Mouse (Mus musculus): ENCODE measurements around the gene Apba1. TPM values are rescaled to one million over a fixed set of nuclear protein-coding genes. Genes with fewer than 3 reads are reported as not detected.

Apba1 gene
- polyA plus RNA-seq, 1 experiment, result 1.9 TPM

DNA sequence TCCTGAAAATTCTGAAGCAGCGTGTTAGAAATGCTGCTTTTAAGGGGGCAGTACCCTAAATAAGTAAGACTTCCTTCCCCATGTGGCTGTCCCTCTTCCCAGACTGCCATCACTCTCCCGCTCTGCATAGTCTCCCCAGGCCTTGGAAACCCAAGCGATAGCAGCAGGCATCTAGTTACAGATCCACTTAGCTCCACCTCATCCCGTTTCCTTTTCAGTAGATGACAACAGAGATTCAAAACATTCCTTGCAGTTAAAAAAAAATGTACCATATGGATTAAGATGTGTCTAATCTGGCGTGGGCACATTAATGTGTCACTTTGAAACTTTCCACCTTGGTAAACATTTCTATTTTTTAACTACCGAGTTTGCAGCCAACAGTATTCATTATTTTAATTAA lies 48.1 kb downstream of the Apba1 start:
- Histone ChIP-seq H3K4me3 (ENCODE audit: insufficient read depth, low read depth, low read length) (no peak overlapping the region), H3K36me3 (ENCODE audit: control insufficient read depth, insufficient read depth, low read length) (no peaks in the 10 kb centered on the region), H3K27ac (ENCODE audit: insufficient read depth, low read depth, low read length) (no peak overlapping the region), H3K27me3 (replicated peaks; ENCODE audit: control insufficient read depth, insufficient read depth, low read length) (no peaks in the 10 kb centered on the region), H3K4me1 (ENCODE audit: control insufficient read depth, insufficient read depth, low read length) (no peaks in the 10 kb centered on the region)
- 29% methylated on average over 6 of the region's 6 CpGs for WGBS
- DNase-seq, result no peak
- no peak for TF ChIP-seq POLR2A (IDR thresholded peaks at IDR 0.05; ENCODE audit: low read depth, low read length)
- no peak for TF ChIP-seq CTCF (conservative IDR thresholded peaks at IDR 0.05; ENCODE audit: insufficient read depth, insufficient read length, low read depth, low read length)

DNA sequence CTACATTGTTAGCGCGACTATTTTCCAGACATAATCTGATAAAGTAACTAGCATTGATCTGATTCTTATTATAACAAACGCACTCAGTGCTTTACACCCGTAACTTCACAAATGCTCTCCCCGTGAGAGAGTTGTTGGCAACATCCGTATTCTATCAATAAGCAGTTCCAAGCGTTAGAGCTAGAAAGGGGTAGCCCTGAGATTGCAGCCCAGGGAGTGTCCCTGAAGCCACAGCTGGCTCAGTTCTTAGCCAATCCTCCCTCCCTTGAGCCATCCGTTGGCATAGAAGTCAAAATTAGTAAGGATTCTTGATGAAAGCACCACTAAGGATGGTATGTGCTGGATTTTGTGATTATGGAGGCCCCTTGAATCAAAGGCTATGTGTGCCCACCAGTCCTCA lies 48.7 kb downstream of the Apba1 start:
- Histone ChIP-seq H3K27me3 (replicated peaks; ENCODE audit: control insufficient read depth, insufficient read depth, low read length) (no peaks in the 10 kb centered on the region), H3K27ac (ENCODE audit: insufficient read depth, low read depth, low read length) (no peak overlapping the region), H3K4me3 (ENCODE audit: insufficient read depth, low read depth, low read length) (no peak overlapping the region), H3K4me1 (ENCODE audit: control insufficient read depth, insufficient read depth, low read length) (no peaks in the 10 kb centered on the region), H3K36me3 (ENCODE audit: control insufficient read depth, insufficient read depth, low read length) (no peaks in the 10 kb centered on the region)
- 66% methylated on average over 8 of the region's 8 CpGs for WGBS
- no peak for TF ChIP-seq CTCF (conservative IDR thresholded peaks at IDR 0.05; ENCODE audit: insufficient read depth, insufficient read length, low read depth, low read length)
- TF ChIP-seq POLR2A (IDR thresholded peaks at IDR 0.05; ENCODE audit: low read depth, low read length), result no peak
- DNase-seq, result no peak

DNA sequence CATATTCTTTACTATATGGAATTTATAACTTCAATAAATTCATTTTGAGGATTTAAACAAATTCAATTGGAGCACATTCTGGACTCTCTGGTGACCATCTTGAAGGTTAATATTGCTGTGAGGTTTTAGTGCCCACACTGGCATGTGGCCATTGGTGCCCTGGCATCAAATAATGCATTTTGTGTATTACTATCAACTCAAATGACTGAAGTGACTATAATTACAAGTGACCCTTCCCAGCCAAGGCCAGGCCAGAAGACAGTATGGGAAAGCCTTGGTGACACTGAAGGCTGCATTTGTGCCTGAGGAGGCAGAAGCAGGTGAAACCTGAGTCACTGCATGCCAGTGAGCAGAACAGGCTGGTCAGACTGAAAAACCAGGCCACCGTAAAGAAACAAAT lies 50.5 kb downstream of the Apba1 start:
- no peak overlapping the region for H3K27ac ChIP-seq (ENCODE audit: insufficient read depth, low read depth, low read length)
- H3K4me3 ChIP-seq (ENCODE audit: insufficient read depth, low read depth, low read length), result no peak overlapping the region
- no peak for TF ChIP-seq POLR2A (IDR thresholded peaks at IDR 0.05; ENCODE audit: low read depth, low read length)
- no peak for DNase-seq
- no peaks in the 10 kb centered on the region for H3K36me3 ChIP-seq (ENCODE audit: control insufficient read depth, insufficient read depth, low read length)
- H3K27me3 ChIP-seq (replicated peaks; ENCODE audit: control insufficient read depth, insufficient read depth, low read length), result no peaks in the 10 kb centered on the region
- H3K4me1 ChIP-seq (ENCODE audit: control insufficient read depth, insufficient read depth, low read length), result no peaks in the 10 kb centered on the region
- WGBS, result 81% methylated on average over 1 of the region's 1 CpGs

DNA sequence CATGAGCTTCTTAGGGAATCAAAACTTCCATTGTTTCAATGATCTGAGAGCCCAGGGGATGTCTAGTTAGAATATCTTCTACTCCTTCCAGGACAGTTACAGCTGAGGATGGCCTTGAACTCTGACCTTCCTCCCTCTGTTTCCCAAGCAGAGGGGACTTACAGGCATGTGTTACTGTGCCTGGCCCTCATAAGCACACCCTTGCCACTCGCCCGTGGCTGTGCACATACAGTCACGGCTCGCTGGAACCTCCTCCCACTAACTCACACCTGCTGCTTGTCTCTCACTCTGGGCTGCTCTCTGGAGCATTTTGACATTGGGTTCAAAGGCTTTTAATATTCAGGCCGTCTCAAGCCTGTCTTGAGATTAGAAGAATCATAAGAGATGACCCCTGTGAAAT lies 51.8 kb downstream of the Apba1 start:
- Histone ChIP-seq H3K4me1 (ENCODE audit: control insufficient read depth, insufficient read depth, low read length) (no peaks in the 10 kb centered on the region), H3K27ac (ENCODE audit: insufficient read depth, low read depth, low read length) (no peak overlapping the region), H3K4me3 (ENCODE audit: insufficient read depth, low read depth, low read length) (no peak overlapping the region), H3K36me3 (ENCODE audit: control insufficient read depth, insufficient read depth, low read length) (no peaks in the 10 kb centered on the region), H3K27me3 (replicated peaks; ENCODE audit: control insufficient read depth, insufficient read depth, low read length) (no peaks in the 10 kb centered on the region)
- no peak for TF ChIP-seq POLR2A (IDR thresholded peaks at IDR 0.05; ENCODE audit: low read depth, low read length)
- no peak for TF ChIP-seq CTCF (conservative IDR thresholded peaks at IDR 0.05; ENCODE audit: insufficient read depth, insufficient read length, low read depth, low read length)
- DNase-seq, result no peak
- WGBS, result 42% methylated on average over 5 of the region's 5 CpGs

DNA sequence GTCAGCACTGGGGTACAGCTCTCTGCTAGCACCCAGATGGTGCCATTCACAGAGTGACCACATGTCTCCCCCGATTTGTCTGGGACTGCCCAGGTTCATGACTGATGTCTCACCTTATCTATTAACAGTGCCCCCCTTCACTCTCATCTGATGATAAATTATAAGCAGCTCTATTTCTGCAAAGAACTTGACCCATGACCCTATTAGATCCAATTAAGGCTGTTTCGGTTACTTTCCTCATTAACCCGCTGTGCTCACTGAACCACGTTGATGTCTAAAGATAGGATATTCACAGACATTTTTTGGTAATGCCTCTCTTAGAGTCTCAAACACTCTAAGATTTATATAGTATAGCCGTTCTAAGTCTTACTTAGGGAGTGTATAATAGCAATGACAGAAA lies 52.3 kb downstream of the Apba1 start:
- no peaks in the 10 kb centered on the region for H3K4me1 ChIP-seq (ENCODE audit: control insufficient read depth, insufficient read depth, low read length)
- H3K27ac ChIP-seq (ENCODE audit: insufficient read depth, low read depth, low read length), result no peak overlapping the region
- H3K4me3 ChIP-seq (ENCODE audit: insufficient read depth, low read depth, low read length), result no peak overlapping the region
- no peaks in the 10 kb centered on the region for H3K27me3 ChIP-seq (replicated peaks; ENCODE audit: control insufficient read depth, insufficient read depth, low read length)
- 57% methylated on average over 5 of the region's 5 CpGs for WGBS
- TF ChIP-seq POLR2A (IDR thresholded peaks at IDR 0.05; ENCODE audit: low read depth, low read length), result no peak
- no peak for TF ChIP-seq CTCF (conservative IDR thresholded peaks at IDR 0.05; ENCODE audit: insufficient read depth, insufficient read length, low read depth, low read length)
- DNase-seq, result no peak
- no peaks in the 10 kb centered on the region for H3K36me3 ChIP-seq (ENCODE audit: control insufficient read depth, insufficient read depth, low read length)

DNA sequence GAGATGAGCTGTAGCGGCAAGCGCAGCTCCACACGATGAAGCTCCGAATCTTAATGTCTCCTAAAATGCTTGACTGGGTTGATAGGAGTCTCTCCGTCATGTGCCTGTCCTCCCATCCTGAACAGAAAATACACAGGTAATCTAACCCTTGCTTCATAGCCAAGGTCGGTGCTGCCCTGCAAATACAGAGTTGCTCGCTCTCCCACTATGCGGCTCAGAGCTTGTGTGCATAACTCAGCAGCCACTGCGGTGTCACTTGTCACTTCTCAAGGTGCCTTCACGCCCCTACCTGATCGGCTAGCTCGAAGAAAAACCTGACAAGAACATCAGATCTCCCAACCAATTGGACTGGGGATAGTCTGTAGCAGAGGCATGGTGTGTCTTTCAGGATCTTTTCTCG lies 58.1 kb downstream of the Apba1 start:
- H3K4me3 ChIP-seq (ENCODE audit: insufficient read depth, low read depth, low read length), result no peak overlapping the region
- H3K27me3 ChIP-seq (replicated peaks; ENCODE audit: control insufficient read depth, insufficient read depth, low read length), result no peaks in the 10 kb centered on the region
- DNase-seq, result no peak
- 42% methylated on average over 13 of the region's 13 CpGs for WGBS
- H3K36me3 ChIP-seq (ENCODE audit: control insufficient read depth, insufficient read depth, low read length), result no peaks in the 10 kb centered on the region
- no peak overlapping the region for H3K27ac ChIP-seq (ENCODE audit: insufficient read depth, low read depth, low read length)
- H3K4me1 ChIP-seq (ENCODE audit: control insufficient read depth, insufficient read depth, low read length), result no peaks in the 10 kb centered on the region
- TF ChIP-seq CTCF (conservative IDR thresholded peaks at IDR 0.05; ENCODE audit: insufficient read depth, insufficient read length, low read depth, low read length) (no peak), POLR2A (IDR thresholded peaks at IDR 0.05; ENCODE audit: low read depth, low read length) (no peak)

DNA sequence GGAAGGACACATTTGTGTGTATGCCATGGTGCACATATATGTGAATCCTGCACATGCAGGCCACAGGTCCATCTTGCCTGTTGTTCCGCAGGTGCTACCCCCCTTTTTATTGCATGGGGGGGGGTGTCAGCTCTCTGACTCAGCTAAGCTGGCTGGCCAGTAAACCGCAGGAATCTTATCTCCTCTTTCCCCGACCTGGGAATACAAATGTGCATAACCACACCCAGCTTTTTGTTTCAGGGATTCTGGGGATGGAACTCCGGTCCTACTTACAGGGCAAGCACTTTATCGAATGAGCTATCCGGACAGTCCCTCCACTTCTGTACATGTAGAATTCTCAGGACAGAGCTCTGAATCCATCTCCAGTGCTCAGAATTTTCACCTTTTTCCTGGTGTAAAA lies 58.5 kb downstream of the Apba1 start:
- 66% methylated on average over 6 of the region's 6 CpGs for WGBS
- Histone ChIP-seq H3K4me1 (ENCODE audit: control insufficient read depth, insufficient read depth, low read length) (no peaks in the 10 kb centered on the region), H3K27ac (ENCODE audit: insufficient read depth, low read depth, low read length) (no peak overlapping the region), H3K36me3 (ENCODE audit: control insufficient read depth, insufficient read depth, low read length) (no peaks in the 10 kb centered on the region), H3K4me3 (ENCODE audit: insufficient read depth, low read depth, low read length) (no peak overlapping the region), H3K27me3 (replicated peaks; ENCODE audit: control insufficient read depth, insufficient read depth, low read length) (no peaks in the 10 kb centered on the region)
- DNase-seq, result no peak
- no peak for TF ChIP-seq POLR2A (IDR thresholded peaks at IDR 0.05; ENCODE audit: low read depth, low read length)
- TF ChIP-seq CTCF (conservative IDR thresholded peaks at IDR 0.05; ENCODE audit: insufficient read depth, insufficient read length, low read depth, low read length), result no peak

DNA sequence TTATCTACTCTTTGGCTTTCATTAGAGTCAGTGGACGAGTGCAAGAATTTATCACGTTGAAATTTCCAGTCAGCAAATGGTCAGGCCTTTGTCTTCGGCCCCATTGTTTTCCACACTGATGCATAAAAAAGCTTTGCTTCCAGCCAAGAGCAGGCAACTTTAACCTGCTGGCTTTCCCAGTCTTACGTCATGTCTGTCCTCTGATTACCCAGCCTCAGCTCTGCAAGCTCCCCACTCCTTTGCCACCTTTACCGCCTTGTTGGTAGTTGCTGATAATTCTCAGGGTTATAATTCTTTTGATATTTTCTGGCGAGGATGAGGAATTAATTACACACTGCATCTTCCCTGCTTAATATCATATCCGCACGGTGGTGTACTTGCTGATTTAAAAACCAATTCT lies 61.2 kb downstream of the Apba1 start:
- no peak overlapping the region for H3K27ac ChIP-seq (ENCODE audit: insufficient read depth, low read depth, low read length)
- 79% methylated on average over 8 of the region's 8 CpGs for WGBS
- H3K36me3 ChIP-seq (ENCODE audit: control insufficient read depth, insufficient read depth, low read length), result no peaks in the 10 kb centered on the region
- H3K4me3 ChIP-seq (ENCODE audit: insufficient read depth, low read depth, low read length), result no peak overlapping the region
- H3K4me1 ChIP-seq (ENCODE audit: control insufficient read depth, insufficient read depth, low read length), result no peaks in the 10 kb centered on the region
- DNase-seq, result no peak
- H3K27me3 ChIP-seq (replicated peaks; ENCODE audit: control insufficient read depth, insufficient read depth, low read length), result no peaks in the 10 kb centered on the region
- TF ChIP-seq POLR2A (IDR thresholded peaks at IDR 0.05; ENCODE audit: low read depth, low read length), result no peak
- TF ChIP-seq CTCF (conservative IDR thresholded peaks at IDR 0.05; ENCODE audit: insufficient read depth, insufficient read length, low read depth, low read length), result no peak

All from kidney, adult 2 months (tissue).